Mouse (Mus musculus): ENCODE measurements around the gene Arhgef7. TPM values are rescaled to one million over a fixed set of nuclear protein-coding genes. Genes with fewer than 3 reads are reported as not detected.

Arhgef7 gene
- polyA plus RNA-seq, 1 experiment from 2014 or later: 37.3 TPM

DNA sequence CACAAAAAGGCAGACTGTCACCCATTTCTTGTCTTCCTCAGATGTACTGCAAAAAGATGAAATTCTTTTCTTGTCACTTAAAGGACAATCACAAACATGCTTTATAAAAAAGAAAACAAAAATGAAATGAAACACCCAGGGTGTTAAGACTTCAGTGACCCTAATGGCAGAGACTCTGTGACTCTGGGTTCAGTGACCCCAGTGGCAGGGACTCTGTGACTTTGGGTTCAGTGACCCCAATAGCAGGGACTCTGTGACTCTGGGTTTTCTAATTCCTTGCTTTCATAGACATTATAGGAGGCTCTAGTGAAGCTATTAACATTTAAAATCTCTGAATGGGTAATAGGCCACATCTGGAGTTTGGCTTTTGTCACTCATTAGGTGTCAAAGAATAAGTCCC, 27.2 kb downstream of the Arhgef7 start:
- Histone ChIP-seq H3K9me3 (ENCODE audit: control insufficient read depth, low read length) (no peaks in the 10 kb centered on the region), H3K4me2 (replicated peaks; ENCODE audit: low read depth, low read length) (no peak overlapping the region), H3K4me3 (ENCODE audit: low read length) (no peak overlapping the region), H3K9ac (ENCODE audit: low read depth, low read length) (no peak overlapping the region), H3K4me1 (ENCODE audit: control insufficient read depth, insufficient read depth, low read length) (peaks cover 14% of the 10 kb centered on the region), H3K27ac (ENCODE audit: low read depth, low read length) (no peak overlapping the region), H3K27me3 (ENCODE audit: control insufficient read depth, insufficient read depth, low read length) (no peaks in the 10 kb centered on the region), H3K36me3 (ENCODE audit: control insufficient read depth, insufficient read depth, low read length) (no peaks in the 10 kb centered on the region)
- ATAC-seq (ENCODE audit: low FRiP score, low TSS enrichment): no peak

DNA sequence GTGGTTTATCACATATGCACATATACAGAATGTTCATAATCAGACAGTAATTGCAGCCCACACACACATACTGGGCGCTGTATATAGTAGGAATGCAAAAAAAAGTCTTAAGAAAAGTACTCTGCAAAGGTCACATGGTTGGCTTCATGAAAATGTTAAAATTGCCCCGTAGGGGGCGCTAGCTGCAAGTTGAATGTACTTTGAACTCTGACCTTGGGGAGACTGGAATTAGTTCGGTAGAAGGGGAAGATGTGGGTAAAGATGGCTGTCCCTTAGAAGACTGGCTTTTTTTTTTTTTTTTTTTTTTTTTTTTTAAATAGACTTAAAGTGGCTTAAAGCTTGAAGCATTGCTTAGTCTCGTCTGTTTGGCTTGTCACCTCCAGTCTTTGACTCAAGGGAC, 28.4 kb downstream of the Arhgef7 start:
- Histone ChIP-seq H3K4me1 (ENCODE audit: control insufficient read depth, insufficient read depth, low read length) (peaks cover 14% of the 10 kb centered on the region), H3K36me3 (ENCODE audit: control insufficient read depth, insufficient read depth, low read length) (no peaks in the 10 kb centered on the region), H3K4me2 (replicated peaks; ENCODE audit: low read depth, low read length) (no peak overlapping the region), H3K4me3 (ENCODE audit: low read length) (no peak overlapping the region), H3K9me3 (ENCODE audit: control insufficient read depth, low read length) (no peaks in the 10 kb centered on the region), H3K27ac (ENCODE audit: low read depth, low read length) (no peak overlapping the region), H3K27me3 (ENCODE audit: control insufficient read depth, insufficient read depth, low read length) (no peaks in the 10 kb centered on the region), H3K9ac (ENCODE audit: low read depth, low read length) (no peak overlapping the region)
- 20% methylated on average over 5 of the region's 5 CpGs for WGBS
- no peak for ATAC-seq (ENCODE audit: low FRiP score, low TSS enrichment)

DNA sequence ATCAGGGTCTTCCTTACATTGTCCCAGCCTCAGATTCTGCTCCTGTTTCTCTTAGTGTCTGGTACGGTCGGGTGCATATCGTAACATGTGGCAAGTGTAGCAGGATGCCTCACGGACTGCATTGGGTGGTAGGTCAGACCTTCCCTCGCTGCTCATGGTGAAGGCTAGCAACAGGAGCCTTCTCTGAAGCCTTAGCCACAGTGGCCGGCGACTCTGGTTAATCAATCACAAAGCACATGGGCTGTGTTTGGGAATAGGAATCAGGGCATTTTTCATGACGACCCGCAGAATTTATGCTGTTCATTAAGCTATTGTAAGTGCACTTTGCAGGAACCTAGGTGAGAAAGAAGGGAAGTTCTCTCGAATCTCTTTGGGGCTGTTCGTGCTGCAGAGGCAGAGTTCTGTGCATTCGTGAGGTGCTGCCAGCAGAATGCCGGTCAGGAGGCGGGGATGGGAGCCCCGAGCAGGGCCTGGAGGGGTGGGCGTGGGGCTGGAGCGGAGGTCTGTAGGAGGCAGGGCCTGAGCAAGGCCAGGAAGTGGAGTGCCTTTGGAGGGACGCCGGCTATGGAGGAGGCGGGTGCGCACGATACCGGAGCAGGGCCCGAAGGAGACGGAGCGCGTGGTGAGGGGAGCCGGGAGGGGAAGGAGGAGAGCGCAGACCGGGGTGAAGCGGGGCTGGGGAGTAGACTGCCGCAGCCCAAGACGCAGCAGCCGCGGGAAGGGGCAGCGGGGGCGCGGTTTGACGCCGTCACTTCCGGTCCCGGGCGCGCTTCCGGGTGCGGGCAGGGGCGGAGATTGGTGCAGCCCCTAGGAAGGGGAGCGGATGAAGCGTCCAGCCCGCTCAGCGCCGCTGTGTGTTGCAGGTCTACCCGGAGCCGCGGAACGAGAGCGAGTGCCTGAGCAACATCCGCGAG, 30.3 kb downstream of the Arhgef7 start:
- no peaks in the 10 kb centered on the region for H3K9me3 ChIP-seq (ENCODE audit: control insufficient read depth, low read length)
- H3K4me1 ChIP-seq (ENCODE audit: control insufficient read depth, insufficient read depth, low read length): peaks cover 14% of the 10 kb centered on the region
- peak overlapping the region; percentile 82 for H3K9ac ChIP-seq (ENCODE audit: low read depth, low read length)
- ATAC-seq (ENCODE audit: low FRiP score, low TSS enrichment): peak; percentile 96
- peak overlapping the region; percentile 79 for H3K4me2 ChIP-seq (replicated peaks; ENCODE audit: low read depth, low read length)
- H3K27me3 ChIP-seq (ENCODE audit: control insufficient read depth, insufficient read depth, low read length): no peaks in the 10 kb centered on the region
- H3K36me3 ChIP-seq (ENCODE audit: control insufficient read depth, insufficient read depth, low read length): no peaks in the 10 kb centered on the region
- WGBS: 2% methylated on average over 57 of the region's 59 CpGs
- peak overlapping the region; percentile 79 for H3K27ac ChIP-seq (ENCODE audit: low read depth, low read length)
- peak overlapping the region; percentile 95 for H3K4me3 ChIP-seq (ENCODE audit: low read length)

DNA sequence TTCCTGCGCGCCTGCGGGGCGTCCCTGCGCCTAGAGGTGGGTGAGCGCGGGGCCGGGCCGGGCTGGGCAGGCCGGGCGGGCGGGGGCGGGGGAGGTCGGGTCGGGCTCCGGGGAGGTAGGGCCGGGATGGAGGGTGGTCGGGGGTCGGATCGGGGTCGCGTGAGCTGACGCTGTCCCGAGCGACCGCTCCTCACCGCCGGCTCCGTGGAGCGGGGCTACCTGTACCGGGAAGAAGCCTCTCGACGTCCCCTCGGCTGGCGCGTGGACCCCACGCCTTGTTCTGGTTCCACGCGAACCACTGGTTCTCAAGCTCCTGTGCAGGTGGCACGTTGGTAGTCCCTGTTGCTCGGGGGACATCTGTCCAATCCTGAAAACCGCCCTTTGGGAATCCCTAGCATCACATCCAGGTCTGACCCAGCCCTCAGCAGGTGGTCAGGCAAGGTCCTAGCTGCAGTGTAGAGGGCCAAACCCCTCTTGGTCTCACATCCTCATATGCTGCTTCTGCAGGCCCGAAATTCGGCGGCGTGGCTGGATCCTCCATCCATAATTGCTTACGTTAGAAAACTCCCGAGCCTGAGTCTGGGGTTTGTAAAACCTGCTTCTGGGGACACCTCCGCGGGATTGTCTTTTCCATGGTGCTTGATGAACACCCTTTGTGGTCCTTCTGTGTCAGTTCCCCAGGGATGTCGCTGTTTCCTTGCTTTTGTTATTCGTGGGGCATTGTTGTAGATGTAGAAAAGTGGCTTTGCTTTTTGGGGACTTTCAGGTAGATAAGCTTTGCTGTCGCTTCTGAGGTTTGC, 31.2 kb downstream of the Arhgef7 start:
- H3K27me3 ChIP-seq (ENCODE audit: control insufficient read depth, insufficient read depth, low read length): no peaks in the 10 kb centered on the region
- 2% methylated on average over 49 of the region's 53 CpGs for WGBS
- peak; percentile 32 for ATAC-seq (ENCODE audit: low FRiP score, low TSS enrichment)

DNA sequence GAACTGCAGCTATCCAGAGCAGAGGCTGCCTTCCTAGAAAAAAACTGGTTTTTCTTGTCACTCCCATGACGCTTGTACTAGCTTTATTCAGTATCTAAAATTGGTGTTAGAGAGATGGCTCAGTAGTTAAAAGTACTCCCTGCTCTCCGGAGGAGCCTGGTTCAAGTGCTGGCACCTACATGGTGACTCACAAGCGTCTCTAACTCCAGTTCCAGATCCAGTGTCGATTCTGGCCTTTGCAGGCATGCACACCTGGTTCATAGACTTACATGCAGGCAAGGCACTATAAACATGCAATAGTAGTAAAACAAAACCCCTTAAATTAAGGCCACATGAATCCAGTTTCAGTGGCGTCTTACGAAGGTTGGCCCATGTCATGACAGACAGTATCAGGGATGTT, 34.0 kb downstream of the Arhgef7 start:
- no peaks in the 10 kb centered on the region for H3K27me3 ChIP-seq (ENCODE audit: control insufficient read depth, insufficient read depth, low read length)
- 81% methylated on average over 6 of the region's 6 CpGs for WGBS
- H3K9ac ChIP-seq (ENCODE audit: low read depth, low read length): no peak overlapping the region
- ATAC-seq (ENCODE audit: low FRiP score, low TSS enrichment): no peak
- H3K36me3 ChIP-seq (ENCODE audit: control insufficient read depth, insufficient read depth, low read length): no peaks in the 10 kb centered on the region
- peaks cover 14% of the 10 kb centered on the region for H3K4me1 ChIP-seq (ENCODE audit: control insufficient read depth, insufficient read depth, low read length)
- no peak overlapping the region for H3K4me2 ChIP-seq (replicated peaks; ENCODE audit: low read depth, low read length)
- H3K27ac ChIP-seq (ENCODE audit: low read depth, low read length): no peak overlapping the region
- no peak overlapping the region for H3K4me3 ChIP-seq (ENCODE audit: low read length)
- no peaks in the 10 kb centered on the region for H3K9me3 ChIP-seq (ENCODE audit: control insufficient read depth, low read length)

More for the DNA sequence above, 31.2 kb downstream of the Arhgef7 start:
- Histone ChIP-seq H3K4me1 (ENCODE audit: control insufficient read depth, insufficient read depth, low read length) (peaks cover 14% of the 10 kb centered on the region), H3K27ac (ENCODE audit: low read depth, low read length) (peak overlapping the region; percentile 79), H3K4me3 (ENCODE audit: low read length) (peak overlapping the region; percentile 95), H3K9ac (ENCODE audit: low read depth, low read length) (peak overlapping the region; percentile 82), H3K4me2 (replicated peaks; ENCODE audit: low read depth, low read length) (peak overlapping the region; percentile 64), H3K9me3 (ENCODE audit: control insufficient read depth, low read length) (no peaks in the 10 kb centered on the region), H3K36me3 (ENCODE audit: control insufficient read depth, insufficient read depth, low read length) (no peaks in the 10 kb centered on the region)

DNA sequence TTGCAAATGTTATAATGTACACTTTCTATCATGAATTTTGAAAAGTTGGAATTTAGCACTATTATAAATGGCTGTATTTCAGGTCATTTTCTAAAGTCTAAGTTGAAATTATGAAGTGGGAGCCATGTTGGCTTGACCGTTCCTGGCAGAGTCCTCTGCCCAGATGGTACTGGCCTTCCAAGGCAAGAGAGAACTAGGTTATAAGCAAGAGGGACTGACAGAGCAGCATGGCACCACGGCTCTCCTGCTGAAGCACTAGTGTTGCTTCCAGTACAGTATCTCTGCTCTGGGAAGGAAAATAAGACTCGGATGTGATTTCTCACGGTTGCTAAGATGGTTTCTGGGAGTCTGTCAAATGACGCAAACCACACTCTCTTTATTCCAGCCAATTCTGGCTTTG, 34.5 kb downstream of the Arhgef7 start:
- Histone ChIP-seq H3K27me3 (ENCODE audit: control insufficient read depth, insufficient read depth, low read length) (no peaks in the 10 kb centered on the region), H3K27ac (ENCODE audit: low read depth, low read length) (no peak overlapping the region), H3K9me3 (ENCODE audit: control insufficient read depth, low read length) (no peaks in the 10 kb centered on the region), H3K9ac (ENCODE audit: low read depth, low read length) (no peak overlapping the region), H3K4me1 (ENCODE audit: control insufficient read depth, insufficient read depth, low read length) (peaks cover 13% of the 10 kb centered on the region), H3K4me3 (ENCODE audit: low read length) (no peak overlapping the region), H3K36me3 (ENCODE audit: control insufficient read depth, insufficient read depth, low read length) (no peaks in the 10 kb centered on the region), H3K4me2 (replicated peaks; ENCODE audit: low read depth, low read length) (no peak overlapping the region)
- WGBS: 88% methylated on average over 5 of the region's 5 CpGs
- ATAC-seq (ENCODE audit: low FRiP score, low TSS enrichment): no peak

DNA sequence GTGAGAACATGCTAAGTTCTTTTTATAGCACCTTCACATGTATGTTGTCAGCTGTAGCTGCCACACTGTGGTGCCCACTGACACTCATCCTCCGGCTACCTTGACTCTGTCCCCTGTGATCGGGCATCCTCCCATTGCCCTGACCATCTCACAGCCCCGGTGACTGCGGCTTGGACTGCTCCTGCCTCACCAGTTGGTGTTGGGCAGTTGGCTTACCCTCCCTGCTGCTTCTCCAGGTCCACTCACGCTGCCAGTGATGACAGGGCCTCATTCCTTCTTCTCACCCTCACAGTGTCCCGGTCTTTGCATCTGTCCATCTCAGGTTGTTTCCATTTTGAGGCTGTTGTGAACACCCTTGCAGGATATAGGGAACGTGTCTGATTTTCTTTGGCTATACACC, 35.3 kb downstream of the Arhgef7 start:
- H3K4me3 ChIP-seq (ENCODE audit: low read length): no peak overlapping the region
- H3K27me3 ChIP-seq (ENCODE audit: control insufficient read depth, insufficient read depth, low read length): no peaks in the 10 kb centered on the region
- peaks cover 6% of the 10 kb centered on the region for H3K4me1 ChIP-seq (ENCODE audit: control insufficient read depth, insufficient read depth, low read length)
- 88% methylated on average over 7 of the region's 7 CpGs for WGBS
- H3K9me3 ChIP-seq (ENCODE audit: control insufficient read depth, low read length): no peaks in the 10 kb centered on the region
- ATAC-seq (ENCODE audit: low FRiP score, low TSS enrichment): no peak
- no peak overlapping the region for H3K27ac ChIP-seq (ENCODE audit: low read depth, low read length)
- H3K36me3 ChIP-seq (ENCODE audit: control insufficient read depth, insufficient read depth, low read length): no peaks in the 10 kb centered on the region
- no peak overlapping the region for H3K4me2 ChIP-seq (replicated peaks; ENCODE audit: low read depth, low read length)
- no peak overlapping the region for H3K9ac ChIP-seq (ENCODE audit: low read depth, low read length)

DNA sequence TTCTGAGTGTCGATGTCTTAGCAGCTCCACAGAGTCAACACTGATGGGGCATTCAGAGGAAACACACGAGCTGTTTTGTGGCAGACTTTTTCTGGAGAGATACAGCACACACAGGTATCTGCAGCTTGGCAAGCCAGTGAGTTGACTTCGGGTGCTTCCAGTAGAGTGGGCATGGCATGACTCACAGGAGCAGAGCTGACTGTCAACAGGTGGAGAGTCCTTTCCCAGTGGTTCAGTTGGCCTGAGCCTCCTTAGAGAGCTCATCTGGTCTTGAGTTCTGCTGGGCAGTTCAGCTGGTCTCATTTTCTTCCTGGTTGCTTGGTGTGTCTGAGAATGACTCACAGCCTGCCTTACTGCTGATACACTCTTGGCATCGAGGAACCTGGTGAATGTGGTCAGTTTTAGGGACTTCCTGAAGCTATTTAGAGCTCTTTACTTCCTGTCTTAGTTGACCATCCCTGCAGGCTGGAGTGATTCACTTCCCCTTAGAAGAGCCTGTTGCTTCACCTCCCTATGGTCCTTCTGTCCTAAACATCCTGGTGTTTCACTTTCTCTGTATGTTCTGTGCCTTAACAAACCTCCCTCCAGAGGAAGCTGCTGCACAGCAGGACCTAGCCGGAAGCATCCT, 39.8 kb downstream of the Arhgef7 start:
- 85% methylated on average over 5 of the region's 5 CpGs for WGBS
- Histone ChIP-seq H3K27me3 (ENCODE audit: control insufficient read depth, insufficient read depth, low read length) (no peaks in the 10 kb centered on the region), H3K27ac (ENCODE audit: low read depth, low read length) (no peak overlapping the region), H3K4me2 (replicated peaks; ENCODE audit: low read depth, low read length) (no peak overlapping the region), H3K4me3 (ENCODE audit: low read length) (no peak overlapping the region), H3K4me1 (ENCODE audit: control insufficient read depth, insufficient read depth, low read length) (no peaks in the 10 kb centered on the region), H3K9ac (ENCODE audit: low read depth, low read length) (no peak overlapping the region), H3K9me3 (ENCODE audit: control insufficient read depth, low read length) (no peaks in the 10 kb centered on the region), H3K36me3 (ENCODE audit: control insufficient read depth, insufficient read depth, low read length) (no peaks in the 10 kb centered on the region)
- no peak for ATAC-seq (ENCODE audit: low FRiP score, low TSS enrichment)
